9 mouse cellular contexts compared by ENCODE assay signal in genomic region chr3:78594718-78595236, GRCm38 (mm10).
DNase-seq lines count a peak whose midpoint lies in the region; ATAC-seq and TF ChIP-seq lines count a peak whose summit lies in the region.
"Had no signal": no experiment of that assay in that cellular context is flagged by ENCODE, and none has a peak within 500 bp of the region (broad histone marks: within the 10 kb centered on the region; RNA-seq: fewer than 3 reads in every experiment).

No protein-coding gene starts in this region.

- peak overlapping the region; percentile 23; the same call in 1 of the 2 replicates for H3K9ac ChIP-seq in heart, embryonic 15.5 days
- no peak overlapping the region for H3K9ac ChIP-seq in embryonic facial prominence, embryonic 15.5 days
- H3K9ac ChIP-seq in hindbrain, embryonic 15.5 days: no peak overlapping the region
- no peak overlapping the region for H3K9ac ChIP-seq in midbrain, embryonic 16.5 days (ENCODE audit: low read depth, low read length)

- H3K9me3 ChIP-seq in heart, embryonic 15.5 days (replicated peaks): no peaks in the 10 kb centered on the region
- no peaks in the 10 kb centered on the region for H3K9me3 ChIP-seq in embryonic facial prominence, embryonic 15.5 days (replicated peaks)
- H3K9me3 ChIP-seq in hindbrain, embryonic 15.5 days: no peaks in the 10 kb centered on the region
- H3K9me3 ChIP-seq in midbrain, embryonic 16.5 days (replicated peaks; ENCODE audit: control insufficient read depth, low read length, poor library complexity, severe bottlenecking): no peaks in the 10 kb centered on the region

- H3K4me2 ChIP-seq in heart, embryonic 15.5 days: peak overlapping the region; percentile 50
- 0 out of 2 replicates have a peak overlapping the region, but pooled peaks have one; percentile 2 for H3K4me2 ChIP-seq in embryonic facial prominence, embryonic 15.5 days (replicated peaks)
- H3K4me2 ChIP-seq in hindbrain, embryonic 15.5 days: peak overlapping the region; percentile 10; the same call in 1 of the 2 replicates
- H3K4me2 ChIP-seq in midbrain, embryonic 16.5 days (ENCODE audit: low read length): no peak overlapping the region

- 12% methylated on average over 6 of the region's 6 CpGs for WGBS in heart, embryonic 15.5 days
- WGBS in embryonic facial prominence, embryonic 15.5 days: 8% methylated on average over 6 of the region's 6 CpGs
- WGBS in hindbrain, embryonic 15.5 days: 19% methylated on average over 6 of the region's 6 CpGs
- 22% methylated on average over 6 of the region's 6 CpGs for WGBS in midbrain, embryonic 16.5 days
- WGBS in thymus, adult 2 months: 45% methylated on average over 6 of the region's 6 CpGs

- DNase-seq in heart, postnatal 14 days: no peak
- no peak for DNase-seq in frontal cortex, postnatal 36 days (ENCODE audit: low spot score in 2 of 2)
- DNase-seq in thymus, adult 2 months: no peak
- no peak for DNase-seq in left cerebral cortex, adult 2 months (ENCODE audit: extremely low spot score in 1 of 2, low spot score in 2 of 2)
- DNase-seq: lung, postnatal 10 days had no signal

- no peak for TF ChIP-seq CTCF in thymus, adult 2 months (IDR thresholded peaks at IDR 0.05; ENCODE audit: borderline replicate concordance, control insufficient read depth, extremely low read depth, insufficient read depth, low read length, poor library complexity)
- no peak for TF ChIP-seq CTCF in left cerebral cortex, adult 2 months (IDR thresholded peaks at IDR 0.05)

- peak; percentile 73; the same call in 1 of the 2 replicates for ATAC-seq in heart, embryonic 15.5 days (replicated peaks; ENCODE audit: insufficient number of reproducible peaks, insufficient read depth, low FRiP score, low read depth)
- peak; percentile 80 for ATAC-seq in embryonic facial prominence, embryonic 15.5 days (ENCODE audit: insufficient number of reproducible peaks, low FRiP score, low TSS enrichment, low read depth)
- ATAC-seq in hindbrain, embryonic 15.5 days (ENCODE audit: low FRiP score, low read depth): peak; percentile 68
- ATAC-seq in midbrain, embryonic 16.5 days: peak; percentile 80

- 0 out of 2 replicates have a peak, but pooled peaks cover 5% of the 10 kb centered on the region for H3K27me3 ChIP-seq in heart, embryonic 15.5 days
- no peaks in the 10 kb centered on the region for H3K27me3 ChIP-seq in embryonic facial prominence, embryonic 15.5 days
- no peaks in the 10 kb centered on the region for H3K27me3 ChIP-seq in hindbrain, embryonic 15.5 days
- H3K27me3 ChIP-seq in midbrain, embryonic 16.5 days (ENCODE audit: control insufficient read depth, insufficient read depth, low read depth, low read length): no peaks in the 10 kb centered on the region
- no peaks in the 10 kb centered on the region for H3K27me3 ChIP-seq in thymus, adult 2 months (ENCODE audit: control insufficient read depth, insufficient read depth, low read length)

- H3K36me3 ChIP-seq in heart, embryonic 15.5 days: no peaks in the 10 kb centered on the region
- H3K36me3 ChIP-seq in embryonic facial prominence, embryonic 15.5 days: no peaks in the 10 kb centered on the region
- no peaks in the 10 kb centered on the region for H3K36me3 ChIP-seq in hindbrain, embryonic 15.5 days
- no peaks in the 10 kb centered on the region for H3K36me3 ChIP-seq in midbrain, embryonic 16.5 days (ENCODE audit: control insufficient read depth, insufficient read depth, low read length)
- H3K36me3 ChIP-seq in thymus, adult 2 months (ENCODE audit: control insufficient read depth, insufficient read depth, low read length): no peaks in the 10 kb centered on the region

- H3K4me3 ChIP-seq in heart, embryonic 15.5 days: peak overlapping the region; percentile 22
- H3K4me3 ChIP-seq in embryonic facial prominence, embryonic 15.5 days (replicated peaks): no peak overlapping the region
- H3K4me3 ChIP-seq in hindbrain, embryonic 15.5 days: no peak overlapping the region
- H3K4me3 ChIP-seq in midbrain, embryonic 16.5 days (ENCODE audit: low read depth, low read length): no peak overlapping the region
- H3K4me3 ChIP-seq in thymus, adult 2 months (ENCODE audit: control insufficient read depth, insufficient read depth, low read length): no peak overlapping the region
- H3K4me3 ChIP-seq in left cerebral cortex, adult 2 months: no peak overlapping the region

- H3K27ac ChIP-seq in heart, embryonic 15.5 days: peak overlapping the region; percentile 36; the same call in 1 of the 2 replicates
- H3K27ac ChIP-seq in embryonic facial prominence, embryonic 15.5 days (replicated peaks): no peak overlapping the region
- 0 out of 2 replicates have a peak overlapping the region, but pooled peaks have one; percentile 23 for H3K27ac ChIP-seq in hindbrain, embryonic 15.5 days (replicated peaks)
- no peak overlapping the region for H3K27ac ChIP-seq in midbrain, embryonic 16.5 days (ENCODE audit: low read length)
- H3K27ac ChIP-seq in thymus, adult 2 months (ENCODE audit: control insufficient read depth, insufficient read depth, low read length): no peak overlapping the region
- H3K27ac ChIP-seq in left cerebral cortex, adult 2 months: no peak overlapping the region

- intact Hi-C loops in heart, postnatal 14 days (cut with DNase I): no loop called here
- intact Hi-C loops in left cerebral cortex, adult 2 months (cut with DNase I): no loop called here

- no peak for TF ChIP-seq POLR2A in thymus, adult 2 months (IDR thresholded peaks at IDR 0.05; ENCODE audit: control insufficient read depth, extremely low read depth, insufficient read depth, low read length, poor library complexity)

- peaks cover 12% of the 10 kb centered on the region for H3K4me1 ChIP-seq in heart, embryonic 15.5 days (replicated peaks)
- peaks cover 7% of the 10 kb centered on the region; the same call in 1 of the 2 replicates for H3K4me1 ChIP-seq in embryonic facial prominence, embryonic 15.5 days
- H3K4me1 ChIP-seq in hindbrain, embryonic 15.5 days (replicated peaks): peaks cover 9% of the 10 kb centered on the region
- H3K4me1 ChIP-seq in midbrain, embryonic 16.5 days (ENCODE audit: control insufficient read depth, insufficient read depth, low read length): peaks cover 6% of the 10 kb centered on the region
- H3K4me1 ChIP-seq in thymus, adult 2 months (replicated peaks; ENCODE audit: control insufficient read depth, insufficient read depth, low read length): no peaks in the 10 kb centered on the region

Comparison
In these comparisons a context has a peak if more than half of its experiments do, and no peak if none do; other contexts are left out.
1. H3K27ac ChIP-seq: peak in heart, embryonic 15.5 days (single experiment) and hindbrain, embryonic 15.5 days (single experiment); none in embryonic facial prominence, embryonic 15.5 days (single experiment), midbrain, embryonic 16.5 days (single experiment), thymus, adult 2 months (single experiment) and left cerebral cortex, adult 2 months (single experiment).
2. Peak in every context shown above with its lines, with median percentiles within 50 percentile points of each other: ATAC-seq.